Mouse (Mus musculus) bone marrow macrophage, adult 2 months (primary cell): ENCODE data around the gene Sec24c. TPM values are rescaled to one million over a fixed set of nuclear protein-coding genes. Genes with fewer than 3 reads are reported as not detected.

Experiments
- H3K27ac ChIP-seq: 2 replicates; pipeline ENCODE4 v1.5.1; 2012; ENCODE audit warnings: low read depth, low read length; ENCODE audit not compliant: insufficient read depth
- H3K4me1 ChIP-seq: 2 replicates; pipeline ENCODE4 v1.6.1; 2012; ENCODE audit warnings: low read length; ENCODE audit not compliant: control insufficient read depth, insufficient read depth
- H3K4me3 ChIP-seq: 2 replicates; pipeline ENCODE4 v1.5.1; 2012; ENCODE audit warnings: mild to moderate bottlenecking, low read length, moderate library complexity; ENCODE audit not compliant: insufficient read depth
- CTCF ChIP-seq: IDR thresholded peaks from 2 replicates; pipeline ENCODE4 v1.5.1; 2012; ENCODE audit warnings: low read depth, mild to moderate bottlenecking, low read length, moderate library complexity
- POLR2A ChIP-seq: IDR thresholded peaks from 2 replicates; pipeline ENCODE4 v1.6.1; 2012; ENCODE audit warnings: mild to moderate bottlenecking, low read depth, low read length, borderline replicate concordance
- polyA plus RNA-seq: library from polyadenylated mRNA; stranded (reverse); fragments of >200 nt; gene quantifications from 2 replicates; pipeline ENCODE4 v1.2.4, GENCODE M21; 2012; ENCODE audit not compliant: missing spikeins, insufficient read depth, insufficient read length

Gene Sec24c
- polyA plus RNA-seq, 1 experiment: 73.0 TPM

DNA sequence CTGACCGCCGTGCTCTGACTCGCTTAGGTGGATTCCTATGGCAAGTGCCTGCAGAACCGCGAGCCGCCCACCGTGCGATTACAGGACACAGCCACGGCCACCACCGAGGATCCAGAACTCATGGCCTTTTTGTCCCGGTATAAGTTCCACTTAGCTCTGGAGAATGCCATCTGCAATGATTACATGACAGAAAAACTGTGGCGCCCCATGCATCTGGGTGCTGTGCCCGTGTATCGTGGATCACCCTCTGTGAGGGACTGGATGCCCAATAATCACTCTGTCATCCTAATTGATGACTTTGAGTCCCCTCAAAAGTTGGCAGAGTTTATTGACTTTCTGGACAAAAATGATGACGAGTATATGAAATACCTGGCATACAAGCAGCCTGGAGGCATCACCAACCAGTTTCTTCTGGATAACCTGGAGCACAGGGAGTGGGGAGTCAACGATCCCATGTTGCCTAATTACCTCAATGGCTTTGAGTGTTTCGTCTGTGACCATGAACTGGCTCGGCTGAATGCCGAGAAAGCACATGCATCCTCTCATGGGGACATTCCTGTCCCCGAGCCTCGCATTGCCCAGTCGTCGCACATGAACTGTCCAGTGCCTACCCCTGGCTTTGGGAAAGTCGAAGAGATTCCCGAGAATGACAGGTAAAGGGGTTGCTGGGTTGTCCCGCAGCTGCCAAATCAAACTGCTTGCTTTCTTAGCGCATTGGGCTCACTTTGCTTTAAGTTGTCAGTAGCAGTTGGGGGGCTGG, 21.8 kb downstream of the Sec24c start:
- no peak overlapping the region for H3K27ac ChIP-seq
- peak overlapping the region; percentile 74 for H3K4me3 ChIP-seq
- H3K4me1 ChIP-seq: peaks cover 35% of the 10 kb centered on the region
- no peak for TF ChIP-seq POLR2A

DNA sequence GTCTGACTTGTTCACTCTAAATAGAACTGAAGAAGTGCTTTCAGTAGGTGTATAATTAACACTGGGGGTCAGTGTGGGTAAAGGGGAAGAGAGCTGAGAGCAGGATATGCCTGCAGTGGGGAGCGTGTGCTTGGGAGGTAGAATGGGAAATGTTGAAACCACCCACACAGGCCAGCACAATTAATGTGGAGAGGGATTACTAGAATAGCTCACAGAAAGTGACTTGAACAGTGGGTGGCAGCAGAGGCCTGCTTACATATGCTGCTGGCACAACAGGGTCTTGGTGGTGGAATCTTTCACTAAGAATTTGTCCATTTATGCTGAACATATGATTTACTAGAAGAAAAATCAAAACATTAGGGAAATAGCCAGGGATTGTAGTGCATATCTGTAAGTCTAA, 22.9 kb downstream of the Sec24c start:
- Histone ChIP-seq H3K4me1 (peaks cover 41% of the 10 kb centered on the region), H3K4me3 (no peak overlapping the region), H3K27ac (no peak overlapping the region)
- TF ChIP-seq CTCF: peak; percentile 33; the same call in 1 of the 2 replicates
- no peak for TF ChIP-seq POLR2A

DNA sequence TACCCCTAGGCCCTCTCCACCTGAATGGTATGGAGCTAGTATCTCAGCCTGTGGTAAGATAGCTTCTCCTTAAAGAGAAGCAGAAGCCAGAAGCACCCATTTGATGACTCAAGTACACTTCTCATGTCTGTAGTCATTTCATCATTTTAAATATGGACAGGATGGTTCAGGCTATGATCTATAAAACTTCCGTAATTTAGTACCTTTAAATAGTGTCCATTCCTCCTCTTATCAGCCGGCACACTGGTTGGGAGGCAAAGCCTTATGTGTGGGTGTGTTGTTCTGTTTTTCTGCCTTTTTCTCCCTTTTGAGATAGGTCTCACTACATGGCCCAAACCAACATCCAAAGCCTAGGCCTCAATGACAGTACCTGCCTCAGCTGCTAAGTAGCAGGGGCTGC, 24.4 kb downstream of the Sec24c start:
- no peak overlapping the region for H3K27ac ChIP-seq
- H3K4me1 ChIP-seq: peaks cover 41% of the 10 kb centered on the region
- no peak for TF ChIP-seq POLR2A
- no peak for TF ChIP-seq CTCF
- H3K4me3 ChIP-seq: no peak overlapping the region

DNA sequence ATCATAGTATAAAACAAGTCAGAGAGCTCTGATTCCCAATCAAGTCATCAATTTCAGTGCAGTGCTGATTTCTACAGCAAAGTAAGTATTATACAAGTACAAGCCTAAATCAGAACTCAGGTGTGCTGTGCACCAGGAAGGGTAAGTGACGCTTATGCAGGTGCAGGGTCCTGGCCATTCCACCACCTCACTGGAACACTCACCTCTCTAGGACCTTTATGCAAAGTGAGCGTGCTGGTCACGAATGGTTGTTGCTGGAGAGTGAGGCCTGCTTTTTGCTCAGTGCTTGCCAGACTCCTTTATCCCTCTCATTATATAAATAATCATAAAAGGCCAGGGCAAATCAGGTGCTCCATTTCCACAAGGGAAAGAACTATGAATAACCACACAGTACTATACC, 26.3 kb downstream of the Sec24c start:
- H3K4me3 ChIP-seq: no peak overlapping the region
- peaks cover 36% of the 10 kb centered on the region for H3K4me1 ChIP-seq
- no peak for TF ChIP-seq POLR2A
- no peak for TF ChIP-seq CTCF
- H3K27ac ChIP-seq: no peak overlapping the region

DNA sequence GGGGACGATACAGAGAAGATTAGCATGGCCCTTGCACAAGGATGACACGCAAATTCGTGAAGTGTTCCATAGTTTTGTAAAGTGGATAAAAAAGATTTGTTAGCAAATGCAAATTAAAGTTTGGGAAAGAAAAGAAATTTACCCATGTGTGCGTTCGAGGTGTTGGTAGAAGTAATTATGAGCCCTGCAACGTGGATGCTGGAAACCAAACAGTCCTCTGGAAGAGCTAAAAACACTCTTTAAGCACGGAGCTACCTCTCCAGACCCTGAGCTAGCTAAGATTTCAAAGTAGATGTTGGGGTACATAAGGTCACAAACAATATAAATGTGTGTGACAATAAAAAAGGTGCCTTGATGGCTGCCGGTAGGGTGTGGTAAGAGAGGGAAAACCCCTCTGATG, 27.4 kb downstream of the Sec24c start:
- H3K27ac ChIP-seq: no peak overlapping the region
- TF ChIP-seq POLR2A (no peak), CTCF (no peak)
- peaks cover 30% of the 10 kb centered on the region for H3K4me1 ChIP-seq
- peak overlapping the region; percentile 93 for H3K4me3 ChIP-seq

GRCm38 (mm10) chr14:20702096-20702740, 28.1 kb downstream of the Sec24c start:
- Histone ChIP-seq H3K4me3 (peak overlapping the region; percentile 93), H3K4me1 (peaks cover 26% of the 10 kb centered on the region), H3K27ac (peak overlapping the region; percentile 68)
- TF ChIP-seq POLR2A: no peak
- TF ChIP-seq CTCF: no peak

DNA sequence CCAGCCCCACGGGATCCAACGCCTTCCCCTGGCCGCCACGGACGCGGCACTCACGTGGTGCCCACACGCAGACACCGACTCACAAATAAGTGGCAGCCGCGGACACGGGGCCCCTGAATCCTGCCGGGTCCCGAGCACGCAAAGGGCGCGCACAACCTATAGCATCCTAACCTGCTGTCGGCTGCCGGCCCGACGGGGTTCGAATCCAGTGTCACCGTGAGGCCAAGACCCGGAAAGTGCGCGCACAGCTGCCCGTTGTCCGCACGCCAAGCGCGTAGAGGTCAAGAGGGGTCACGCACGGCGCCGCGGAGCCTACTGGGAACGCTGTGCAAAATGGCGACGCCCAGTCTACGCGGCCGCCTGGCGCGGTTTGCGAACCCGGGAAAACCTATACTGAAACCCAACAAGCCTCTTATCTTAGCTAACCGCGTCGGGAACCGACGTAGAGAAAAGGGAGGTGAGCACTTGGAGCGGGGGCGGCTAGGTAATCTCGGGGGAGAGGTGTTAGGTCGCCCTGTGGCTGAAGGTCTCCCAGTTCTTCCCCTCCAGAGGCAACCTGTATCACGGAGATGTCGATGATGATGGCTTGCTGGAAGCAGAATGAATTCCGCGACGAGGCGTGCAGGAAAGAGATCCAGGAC, 28.8 kb downstream of the Sec24c start, which contains the start of gene Chchd1:
Gene Chchd1, plus strand, starts transcription at position 266 of the 641 bp plus-strand sequence.
- H3K4me1 ChIP-seq: peaks cover 20% of the 10 kb centered on the region
- H3K4me3 ChIP-seq: peak within 1 kb of the TSS; percentile 93
- TF ChIP-seq POLR2A (no peak), CTCF (no peak)
- H3K27ac ChIP-seq: peak within 1 kb of the TSS; percentile 76

GRCm38 (mm10) chr14:20703461-20703860, 29.4 kb downstream of the Sec24c start:
- H3K27ac ChIP-seq: peak overlapping the region; percentile 76
- peak overlapping the region; percentile 93 for H3K4me3 ChIP-seq

GRCm38 (mm10) chr14:20707201-20708190, 33.4 kb downstream of the Sec24c start, which contains the start of gene Zswim8:
Gene Zswim8, plus strand, starts transcription at chr14:20707552.
- peak within 1 kb of the TSS; percentile 74 for H3K4me3 ChIP-seq
- H3K27ac ChIP-seq: peak within 1 kb of the TSS; percentile 67
- H3K4me1 ChIP-seq: peaks cover 8% of the 10 kb centered on the region
- no peak for TF ChIP-seq CTCF
- no peak for TF ChIP-seq POLR2A

More at GRCm38 (mm10) chr14:20703461-20703860, 29.4 kb downstream of the Sec24c start:
- peaks cover 15% of the 10 kb centered on the region for H3K4me1 ChIP-seq
